Mouse (Mus musculus) lung, adult 2 months (tissue): ENCODE measurements at regions not wholly inside any gene's neighbourhood (a gene's known extent, or its start where the extent isn't known, plus 50 kb on each side); places are given as distances from the start of the nearest gene placed in this dataset.

ENCODE experiments used
- CTCF ChIP-seq: fragments of 200-500 bp; IDR thresholded peaks from 2 replicates; pipeline ENCODE4 v1.5.1; 2011; ENCODE audit warnings: mild to moderate bottlenecking, low read length, control low read depth; ENCODE audit not compliant: insufficient read depth
- POLR2A ChIP-seq: fragments of 200-500 bp; IDR thresholded peaks from 2 replicates; pipeline ENCODE4 v1.6.1; 2011; ENCODE audit warnings: low read depth, mild to moderate bottlenecking, control low read depth, low read length, borderline replicate concordance; ENCODE audit errors: extremely low read depth

GRCm38 (mm10) chr5:149867926-149868325 is 150.5 kb upstream of the Rxfp2 start:
- TF ChIP-seq POLR2A (no peak), CTCF (no peak)
